Mouse (Mus musculus): ENCODE results near the gene Fryl. TPM values are rescaled to one million over a fixed set of nuclear protein-coding genes. Genes with fewer than 3 reads are reported as not detected.

Gene Fryl
- total and polyA plus RNA-seq, 3 experiments = 112 to 439 (median 147) TPM

GRCm38 (mm10) chr5:73221826-73222225 is 34.6 kb downstream of the Fryl start:
- TF ChIP-seq CTCF (IDR thresholded peaks at IDR 0.05; ENCODE audit: low read depth, low read length) (no peak), POLR2AphosphoS5 (IDR thresholded peaks at IDR 0.05; ENCODE audit: insufficient replicate concordance, low read depth, low read length) (no peak), GATA1 (IDR thresholded peaks at IDR 0.05; ENCODE audit: borderline replicate concordance, low read length) (no peak), GATA2 (IDR thresholded peaks at IDR 0.05; ENCODE audit: borderline replicate concordance, low read depth, low read length) (no peak), TAL1 (conservative IDR thresholded peaks at IDR 0.05; ENCODE audit: low read depth, low read length) (no peak)
- Histone ChIP-seq H3K4me3 (ENCODE audit: low read depth, low read length) (no peak overlapping the region), H3K9me3 (replicated peaks) (no peaks in the 10 kb centered on the region), H3K36me3 (replicated peaks) (peaks cover 58% of the 10 kb centered on the region), H3K4me1 (ENCODE audit: insufficient read depth, low read depth, low read length) (peaks cover 27% of the 10 kb centered on the region), H3K27me3 (ENCODE audit: insufficient read depth, low read length) (no peaks in the 10 kb centered on the region)
- ATAC-seq (ENCODE audit: extremely low read depth, insufficient number of reproducible peaks, low FRiP score, poor library complexity, severe bottlenecking) (no peak), DNase-seq (ENCODE audit: low spot score) (no peak)

- TF ChIP-seq CTCF (IDR thresholded peaks at IDR 0.05; ENCODE audit: low read depth, low read length) (no peak), GATA2 (IDR thresholded peaks at IDR 0.05; ENCODE audit: borderline replicate concordance, low read depth, low read length) (no peak), GATA1 (IDR thresholded peaks at IDR 0.05; ENCODE audit: borderline replicate concordance, low read length) (no peak), TAL1 (conservative IDR thresholded peaks at IDR 0.05; ENCODE audit: low read depth, low read length) (no peak), POLR2AphosphoS5 (IDR thresholded peaks at IDR 0.05; ENCODE audit: insufficient replicate concordance, low read depth, low read length) (no peak)
- ATAC-seq (ENCODE audit: extremely low read depth, insufficient number of reproducible peaks, low FRiP score, poor library complexity, severe bottlenecking) (no peak), DNase-seq (ENCODE audit: low spot score) (no peak)
- H3K4me3 ChIP-seq (ENCODE audit: low read depth, low read length) = no peak overlapping the region
- no peaks in the 10 kb centered on the region for H3K9me3 ChIP-seq (replicated peaks)
- peaks cover 28% of the 10 kb centered on the region for H3K4me1 ChIP-seq (ENCODE audit: insufficient read depth, low read depth, low read length)
- peaks cover 66% of the 10 kb centered on the region for H3K36me3 ChIP-seq (replicated peaks)
- H3K27me3 ChIP-seq (ENCODE audit: insufficient read depth, low read length) = no peaks in the 10 kb centered on the region
Observed at GRCm38 (mm10) chr5:73219716-73220115, 36.7 kb downstream of the Fryl start.

GRCm38 (mm10) chr5:73218065-73218464 is 38.4 kb downstream of the Fryl start:
- DNase-seq (ENCODE audit: low spot score) (no peak), ATAC-seq (ENCODE audit: extremely low read depth, insufficient number of reproducible peaks, low FRiP score, poor library complexity, severe bottlenecking) (no peak)
- Histone ChIP-seq H3K36me3 (replicated peaks) (peaks cover 79% of the 10 kb centered on the region), H3K27me3 (ENCODE audit: insufficient read depth, low read length) (no peaks in the 10 kb centered on the region), H3K4me3 (ENCODE audit: low read depth, low read length) (no peak overlapping the region), H3K4me1 (ENCODE audit: insufficient read depth, low read depth, low read length) (peaks cover 33% of the 10 kb centered on the region), H3K9me3 (replicated peaks) (no peaks in the 10 kb centered on the region)
- TF ChIP-seq GATA2 (IDR thresholded peaks at IDR 0.05; ENCODE audit: borderline replicate concordance, low read depth, low read length) (no peak), GATA1 (IDR thresholded peaks at IDR 0.05; ENCODE audit: borderline replicate concordance, low read length) (no peak), CTCF (IDR thresholded peaks at IDR 0.05; ENCODE audit: low read depth, low read length) (no peak), POLR2AphosphoS5 (IDR thresholded peaks at IDR 0.05; ENCODE audit: insufficient replicate concordance, low read depth, low read length) (no peak), TAL1 (conservative IDR thresholded peaks at IDR 0.05; ENCODE audit: low read depth, low read length) (no peak)

- Histone ChIP-seq H3K36me3 (replicated peaks) (peaks cover 84% of the 10 kb centered on the region), H3K9me3 (replicated peaks) (no peaks in the 10 kb centered on the region), H3K4me3 (ENCODE audit: low read depth, low read length) (no peak overlapping the region), H3K4me1 (ENCODE audit: insufficient read depth, low read depth, low read length) (peaks cover 30% of the 10 kb centered on the region), H3K27me3 (ENCODE audit: insufficient read depth, low read length) (no peaks in the 10 kb centered on the region)
- TF ChIP-seq POLR2AphosphoS5 (IDR thresholded peaks at IDR 0.05; ENCODE audit: insufficient replicate concordance, low read depth, low read length) (no peak), GATA1 (IDR thresholded peaks at IDR 0.05; ENCODE audit: borderline replicate concordance, low read length) (no peak), TAL1 (conservative IDR thresholded peaks at IDR 0.05; ENCODE audit: low read depth, low read length) (no peak), GATA2 (IDR thresholded peaks at IDR 0.05; ENCODE audit: borderline replicate concordance, low read depth, low read length) (no peak), CTCF (IDR thresholded peaks at IDR 0.05; ENCODE audit: low read depth, low read length) (no peak)
- DNase-seq (ENCODE audit: low spot score) (no peak), ATAC-seq (ENCODE audit: extremely low read depth, insufficient number of reproducible peaks, low FRiP score, poor library complexity, severe bottlenecking) (no peak)
Observed at GRCm38 (mm10) chr5:73217116-73217515, 39.3 kb downstream of the Fryl start.

GRCm38 (mm10) chr5:73216014-73216413 is 40.4 kb downstream of the Fryl start:
- ATAC-seq (ENCODE audit: extremely low read depth, insufficient number of reproducible peaks, low FRiP score, poor library complexity, severe bottlenecking) (no peak), DNase-seq (ENCODE audit: low spot score) (no peak)
- Histone ChIP-seq H3K4me1 (ENCODE audit: insufficient read depth, low read depth, low read length) (peaks cover 31% of the 10 kb centered on the region), H3K36me3 (replicated peaks) (peaks cover 82% of the 10 kb centered on the region), H3K9me3 (replicated peaks) (no peaks in the 10 kb centered on the region), H3K4me3 (ENCODE audit: low read depth, low read length) (no peak overlapping the region), H3K27me3 (ENCODE audit: insufficient read depth, low read length) (no peaks in the 10 kb centered on the region)
- TF ChIP-seq GATA1 (IDR thresholded peaks at IDR 0.05; ENCODE audit: borderline replicate concordance, low read length) (no peak), POLR2AphosphoS5 (IDR thresholded peaks at IDR 0.05; ENCODE audit: insufficient replicate concordance, low read depth, low read length) (no peak), TAL1 (conservative IDR thresholded peaks at IDR 0.05; ENCODE audit: low read depth, low read length) (no peak), CTCF (IDR thresholded peaks at IDR 0.05; ENCODE audit: low read depth, low read length) (no peak), GATA2 (IDR thresholded peaks at IDR 0.05; ENCODE audit: borderline replicate concordance, low read depth, low read length) (no peak)

GRCm38 (mm10) chr5:73212446-73212845 is 44.0 kb downstream of the Fryl start:
- no peaks in the 10 kb centered on the region for H3K9me3 ChIP-seq (replicated peaks)
- no peak for ATAC-seq (ENCODE audit: extremely low read depth, insufficient number of reproducible peaks, low FRiP score, poor library complexity, severe bottlenecking)
- TF ChIP-seq CTCF (IDR thresholded peaks at IDR 0.05; ENCODE audit: low read depth, low read length) (no peak), GATA1 (IDR thresholded peaks at IDR 0.05; ENCODE audit: borderline replicate concordance, low read length) (no peak), TAL1 (conservative IDR thresholded peaks at IDR 0.05; ENCODE audit: low read depth, low read length) (no peak), GATA2 (IDR thresholded peaks at IDR 0.05; ENCODE audit: borderline replicate concordance, low read depth, low read length) (no peak), POLR2AphosphoS5 (IDR thresholded peaks at IDR 0.05; ENCODE audit: insufficient replicate concordance, low read depth, low read length) (no peak)
- no peak overlapping the region for H3K4me3 ChIP-seq (ENCODE audit: low read depth, low read length)
- no peaks in the 10 kb centered on the region for H3K27me3 ChIP-seq (ENCODE audit: insufficient read depth, low read length)
- no peak for DNase-seq (ENCODE audit: low spot score)
- H3K4me1 ChIP-seq (ENCODE audit: insufficient read depth, low read depth, low read length) = peaks cover 59% of the 10 kb centered on the region
- H3K36me3 ChIP-seq (replicated peaks) = peaks cover 71% of the 10 kb centered on the region

Data from G1E (cell line).